Mouse (Mus musculus): ENCODE data around the gene Gpr85.
"Not testable (repeated sequence)": the region's sequence is repeated elsewhere in the genome, so short reads cannot be mapped to it uniquely, and the experiment has no call there.

Gene Gpr85

GRCm38 (mm10) chr6:13839345-13840054 lies at the start of gene Gpr85:
TSS of gene Gpr85 (minus strand) at chr6:13839942.
- no peak for DNase-seq (ENCODE audit: low read depth)

GRCm38 (mm10) chr6:13884877-13885592 lies 45.3 kb upstream of the Gpr85 start:
- no peak for DNase-seq (ENCODE audit: low read depth)

GRCm38 (mm10) chr6:13882919-13883318 lies 43.2 kb upstream of the Gpr85 start:
- DNase-seq (ENCODE audit: low read depth): no peak

- no peak for DNase-seq (ENCODE audit: low read depth)
Measured at GRCm38 (mm10) chr6:13873959-13874358, 34.2 kb upstream of the Gpr85 start.

GRCm38 (mm10) chr6:13872076-13872475 lies 32.3 kb upstream of the Gpr85 start:
- peak; percentile 10 for DNase-seq (ENCODE audit: low read depth)

GRCm38 (mm10) chr6:13871625-13871958 lies 31.9 kb upstream of the Gpr85 start:
- DNase-seq (ENCODE audit: low read depth): no peak

GRCm38 (mm10) chr6:13870919-13871624 lies 31.3 kb upstream of the Gpr85 start, which contains the start of gene 2610001J05Rik:
TSS of gene 2610001J05Rik (minus strand) at chr6:13871518.
- DNase-seq (ENCODE audit: low read depth): peak; percentile 89

- DNase-seq (ENCODE audit: low read depth): peak; percentile 19
Measured at GRCm38 (mm10) chr6:13870289-13870741, 30.6 kb upstream of the Gpr85 start.

GRCm38 (mm10) chr6:13860596-13860995 lies 20.9 kb upstream of the Gpr85 start:
- no peak for DNase-seq (ENCODE audit: low read depth)

- no peak for DNase-seq (ENCODE audit: low read depth)
Measured at GRCm38 (mm10) chr6:13859877-13860585, 20.3 kb upstream of the Gpr85 start.

GRCm38 (mm10) chr6:13854230-13854629 lies 14.5 kb upstream of the Gpr85 start:
- no peak for DNase-seq (ENCODE audit: low read depth)

- DNase-seq (ENCODE audit: low read depth): no peak
Measured at GRCm38 (mm10) chr6:13853244-13853643, 13.5 kb upstream of the Gpr85 start.

- DNase-seq (ENCODE audit: low read depth): not testable (repeated sequence)
Measured at GRCm38 (mm10) chr6:13846031-13846430, 6.3 kb upstream of the Gpr85 start.

- peak; percentile 32 for DNase-seq (ENCODE audit: low read depth)
Measured at GRCm38 (mm10) chr6:13838677-13839344, 931 bp downstream of the Gpr85 start.

- DNase-seq (ENCODE audit: low read depth): no peak
Measured at GRCm38 (mm10) chr6:13837916-13838676, 1.6 kb downstream of the Gpr85 start.

GRCm38 (mm10) chr6:13836967-13837570 lies 2.7 kb downstream of the Gpr85 start:
- DNase-seq (ENCODE audit: low read depth): no peak

GRCm38 (mm10) chr6:13835720-13836665 lies 3.7 kb downstream of the Gpr85 start:
- no peak for DNase-seq (ENCODE audit: low read depth)

GRCm38 (mm10) chr6:13832770-13833169 lies 7.0 kb downstream of the Gpr85 start:
- no peak for DNase-seq (ENCODE audit: low read depth)

GRCm38 (mm10) chr6:13828877-13829276 lies 10.9 kb downstream of the Gpr85 start:
- no peak for DNase-seq (ENCODE audit: low read depth)

All from naive thymus-derived CD4-positive, alpha-beta T cell, adult 2 months (primary cell).